Mouse (Mus musculus) neural tube, embryonic 14.5 days (tissue): ENCODE results near the gene Zbtb17. TPM values are rescaled to one million over a fixed set of nuclear protein-coding genes. Genes with fewer than 3 reads are reported as not detected.

Experiments used
- ATAC-seq: fragments of 200-750 bp; cut with Nextera tagmentation; 2 replicates; pipeline ENCODE4 v1.8.0; 2017; ENCODE audit warnings: low read depth, mild to moderate bottlenecking, moderate TSS enrichment, moderate library complexity
- H3K27ac ChIP-seq: fragments of 300-500 bp; sonication (generic); 2 replicates; pipeline ENCODE4 v1.5.1; 2014; ENCODE audit warnings: low read depth, mild to moderate bottlenecking, control low read depth, low read length, moderate library complexity, mixed read lengths
- H3K27me3 ChIP-seq: fragments of 300-500 bp; sonication (generic); 2 replicates; pipeline ENCODE4 v1.6.1; 2014; ENCODE audit warnings: low read length; ENCODE audit not compliant: control insufficient read depth, insufficient read depth
- H3K36me3 ChIP-seq: fragments of 300-500 bp; sonication (generic); 2 replicates; pipeline ENCODE4 v1.6.1; 2014; ENCODE audit warnings: low read length, mixed read lengths; ENCODE audit not compliant: control insufficient read depth, insufficient read depth
- H3K4me1 ChIP-seq: fragments of 300-500 bp; sonication (generic); 2 replicates; pipeline ENCODE4 v1.6.1; 2014; ENCODE audit warnings: low read length; ENCODE audit not compliant: control insufficient read depth, insufficient read depth
- H3K4me2 ChIP-seq: fragments of 300-500 bp; sonication (generic); 2 replicates; pipeline ENCODE4 v1.6.1; 2014; ENCODE audit warnings: mild to moderate bottlenecking, low read depth, low read length, control low read depth
- H3K4me3 ChIP-seq: fragments of 300-500 bp; sonication (generic); 2 replicates; pipeline ENCODE4 v1.5.1; 2014; ENCODE audit warnings: low read depth, low read length, control low read depth, mixed read lengths
- H3K9ac ChIP-seq: fragments of 300-500 bp; sonication (generic); replicated peaks from 2 replicates; pipeline ENCODE4 v1.6.1; 2014; ENCODE audit warnings: low read depth, mild to moderate bottlenecking, control low read depth, low read length, mixed read lengths
- H3K9me3 ChIP-seq: fragments of 300-500 bp; sonication (generic); 2 replicates; pipeline ENCODE4 v1.6.1; 2016; ENCODE audit warnings: low read length; ENCODE audit not compliant: control insufficient read depth
- WGBS: fragments of 180-500 bp; shearing (Covaris S2); extraction: QIAGEN DNeasy Blood & Tissue Kit; methylation state at CpG from one replicate; pipeline ENCODE4 v1.1.7; 2014; 5-methylcytosine and 5-hydroxymethylcytosine counted together
- polyA plus RNA-seq: library from polyadenylated mRNA; unstranded; fragments of >200 nt; fragmentation: Nextera tagmentation; extraction: Ambion mirVana; gene quantifications from 2 replicates; pipeline ENCODE4 v1.2.1, GENCODE M21; 2014

Gene Zbtb17
- polyA plus RNA-seq, 1 experiment from 2014 or later, result 32.2 TPM

GRCm38 (mm10) chr4:141408577-141408976 is 35.9 kb upstream of the Zbtb17 start:
- Histone ChIP-seq H3K4me1 (no peaks in the 10 kb centered on the region), H3K4me2 (no peak overlapping the region), H3K27me3 (no peaks in the 10 kb centered on the region), H3K9ac (no peak overlapping the region), H3K36me3 (no peaks in the 10 kb centered on the region), H3K4me3 (no peak overlapping the region), H3K9me3 (no peaks in the 10 kb centered on the region), H3K27ac (no peak overlapping the region)
- 90% methylated on average over 3 of the region's 3 CpGs for WGBS
- no peak for ATAC-seq

GRCm38 (mm10) chr4:141411430-141411992 is 32.9 kb upstream of the Zbtb17 start:
- no peaks in the 10 kb centered on the region for H3K36me3 ChIP-seq

GRCm38 (mm10) chr4:141415924-141416323 is 28.5 kb upstream of the Zbtb17 start, which contains the start of gene Clcnkb:
Clcnkb (minus strand) TSS chr4:141416014.
- H3K4me2 ChIP-seq, result no peak within 1 kb of the TSS
- no peaks in the 10 kb centered on the region for H3K27me3 ChIP-seq
- H3K36me3 ChIP-seq, result no peaks in the 10 kb centered on the region
- H3K27ac ChIP-seq, result no peak within 1 kb of the TSS
- H3K9me3 ChIP-seq, result no peaks in the 10 kb centered on the region
- no peak within 1 kb of the TSS for H3K4me3 ChIP-seq
- 60% methylated on average over 7 of the region's 7 CpGs for WGBS
- H3K4me1 ChIP-seq, result no peaks in the 10 kb centered on the region
- no peak for ATAC-seq
- H3K9ac ChIP-seq, result no peak within 1 kb of the TSS

More at GRCm38 (mm10) chr4:141411430-141411992, 32.9 kb upstream of the Zbtb17 start:
- Histone ChIP-seq H3K4me1 (no peaks in the 10 kb centered on the region), H3K9ac (no peak overlapping the region), H3K4me2 (no peak overlapping the region), H3K4me3 (no peak overlapping the region), H3K27ac (no peak overlapping the region), H3K9me3 (no peaks in the 10 kb centered on the region), H3K27me3 (no peaks in the 10 kb centered on the region)
- ATAC-seq, result no peak
- WGBS, result 16% methylated on average over 21 of the region's 22 CpGs

- no peaks in the 10 kb centered on the region for H3K27me3 ChIP-seq
- no peak overlapping the region for H3K4me3 ChIP-seq
- no peak overlapping the region for H3K9ac ChIP-seq
- 70% methylated on average over 27 of the region's 27 CpGs for WGBS
- no peak for ATAC-seq
- no peaks in the 10 kb centered on the region for H3K9me3 ChIP-seq
- H3K4me2 ChIP-seq, result no peak overlapping the region
- no peaks in the 10 kb centered on the region for H3K4me1 ChIP-seq
- H3K27ac ChIP-seq, result no peak overlapping the region
- no peaks in the 10 kb centered on the region for H3K36me3 ChIP-seq
These were observed 24.9 kb upstream of the Zbtb17 start for GRCm38 (mm10) chr4:141419398-141420191.

GRCm38 (mm10) chr4:141420192-141420829 is 24.1 kb upstream of the Zbtb17 start, which contains the start of gene Hspb7:
Hspb7 (plus strand) TSS chr4:141420779.
- WGBS, result 56% methylated on average over 9 of the region's 9 CpGs
- no peak for ATAC-seq
- Histone ChIP-seq H3K4me1 (0 out of 2 replicates have a peak, but pooled peaks cover under 1% of the 10 kb centered on the region), H3K4me3 (no peak within 1 kb of the TSS), H3K9me3 (no peaks in the 10 kb centered on the region), H3K4me2 (no peak within 1 kb of the TSS), H3K27me3 (no peaks in the 10 kb centered on the region), H3K36me3 (no peaks in the 10 kb centered on the region), H3K9ac (no peak within 1 kb of the TSS), H3K27ac (no peak within 1 kb of the TSS)

- ATAC-seq, result no peak
- H3K9me3 ChIP-seq, result no peaks in the 10 kb centered on the region
- no peak overlapping the region for H3K9ac ChIP-seq
- H3K4me3 ChIP-seq, result no peak overlapping the region
- 0 out of 2 replicates have a peak, but pooled peaks cover 2% of the 10 kb centered on the region for H3K4me1 ChIP-seq
- H3K27me3 ChIP-seq, result no peaks in the 10 kb centered on the region
- H3K4me2 ChIP-seq, result no peak overlapping the region
- 58% methylated on average over 9 of the region's 9 CpGs for WGBS
- H3K27ac ChIP-seq, result no peak overlapping the region
- H3K36me3 ChIP-seq, result no peaks in the 10 kb centered on the region
These were observed 23.6 kb upstream of the Zbtb17 start for GRCm38 (mm10) chr4:141420886-141421285.

- no peak overlapping the region for H3K9ac ChIP-seq
- no peak overlapping the region for H3K27ac ChIP-seq
- H3K9me3 ChIP-seq, result no peaks in the 10 kb centered on the region
- H3K36me3 ChIP-seq, result no peaks in the 10 kb centered on the region
- H3K4me1 ChIP-seq, result 0 out of 2 replicates have a peak, but pooled peaks cover 2% of the 10 kb centered on the region
- no peaks in the 10 kb centered on the region for H3K27me3 ChIP-seq
- H3K4me2 ChIP-seq, result no peak overlapping the region
- H3K4me3 ChIP-seq, result no peak overlapping the region
- WGBS, result 49% methylated on average over 14 of the region's 14 CpGs
- ATAC-seq, result no peak
These were observed 23.0 kb upstream of the Zbtb17 start for GRCm38 (mm10) chr4:141421423-141421822.

GRCm38 (mm10) chr4:141422841-141423240 is 21.6 kb upstream of the Zbtb17 start:
- Histone ChIP-seq H3K27me3 (no peaks in the 10 kb centered on the region), H3K9me3 (no peaks in the 10 kb centered on the region), H3K4me3 (no peak overlapping the region), H3K9ac (no peak overlapping the region), H3K36me3 (no peaks in the 10 kb centered on the region), H3K27ac (no peak overlapping the region), H3K4me2 (no peak overlapping the region), H3K4me1 (0 out of 2 replicates have a peak, but pooled peaks cover 2% of the 10 kb centered on the region)
- no peak for ATAC-seq
- 92% methylated on average over 5 of the region's 5 CpGs for WGBS

- 80% methylated on average over 5 of the region's 5 CpGs for WGBS
These were observed 21.2 kb upstream of the Zbtb17 start for GRCm38 (mm10) chr4:141423288-141423687.

More at GRCm38 (mm10) chr4:141423288-141423687, 21.2 kb upstream of the Zbtb17 start:
- Histone ChIP-seq H3K4me1 (0 out of 2 replicates have a peak, but pooled peaks cover 2% of the 10 kb centered on the region), H3K36me3 (no peaks in the 10 kb centered on the region), H3K9ac (no peak overlapping the region), H3K4me3 (no peak overlapping the region), H3K4me2 (no peak overlapping the region), H3K27me3 (no peaks in the 10 kb centered on the region), H3K27ac (no peak overlapping the region), H3K9me3 (no peaks in the 10 kb centered on the region)
- ATAC-seq, result no peak
